In the genomic region with DNA sequence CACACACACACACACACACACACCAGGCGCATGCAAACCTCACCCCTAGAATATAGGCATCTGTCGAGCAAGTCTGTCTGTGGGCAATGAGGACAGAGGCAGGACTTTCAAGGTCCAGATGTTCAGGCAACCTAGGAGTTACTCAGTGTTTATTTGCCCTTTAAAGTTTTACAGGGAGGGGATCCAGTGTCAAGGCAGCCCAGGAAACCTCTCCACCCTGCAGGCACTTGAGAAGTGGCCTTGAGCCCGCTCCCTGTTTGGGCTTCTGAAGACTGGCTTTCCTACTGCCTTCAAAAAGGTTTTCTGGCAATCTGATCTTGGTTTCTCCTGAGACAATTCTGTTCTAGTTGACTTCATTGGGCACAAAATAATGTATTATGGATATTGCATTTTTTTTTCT, we compare ENCODE assay signal across 17 mouse cellular contexts.
"Had no signal": no experiment of that assay in that cellular context is flagged by ENCODE, and none has a peak within 500 bp of the region (broad histone marks: within the 10 kb centered on the region; RNA-seq: fewer than 3 reads in every experiment).

No protein-coding gene starts in this region.

- H3K9me3 ChIP-seq: limb, embryonic 10.5 days; liver, embryonic 15.5 days; midbrain, embryonic 15.5 days; neural tube, embryonic 13.5 days had no signal

- H3K4me3 ChIP-seq: limb, embryonic 10.5 days; liver, embryonic 15.5 days; midbrain, embryonic 15.5 days; neural tube, embryonic 13.5 days had no signal

- H3K9ac ChIP-seq: liver, embryonic 15.5 days; midbrain, embryonic 15.5 days; neural tube, embryonic 13.5 days had no signal

- H3K27ac ChIP-seq: kidney, postnatal 0 days; limb, embryonic 10.5 days; liver, embryonic 15.5 days; midbrain, embryonic 15.5 days; neural tube, embryonic 13.5 days had no signal

- DNase-seq: kidney, adult 9 months; kidney, postnatal 36 days; lung, adult 2 months; lung, postnatal 36 days; retina, postnatal 1 day; right cerebral cortex, postnatal 4 days; spleen, adult 18-20 months; thymus, adult 18-20 months; thymus, postnatal 14 days had no signal

- H3K4me1 ChIP-seq: limb, embryonic 10.5 days; liver, embryonic 15.5 days; neural tube, embryonic 13.5 days had no signal

- ATAC-seq: lung, postnatal 0 days; midbrain, embryonic 15.5 days had no signal

- H3K4me2 ChIP-seq: liver, embryonic 11.5 days; liver, embryonic 15.5 days; midbrain, embryonic 11.5 days; midbrain, embryonic 15.5 days; neural tube, embryonic 13.5 days had no signal

- H3K27me3 ChIP-seq: liver, embryonic 15.5 days; midbrain, embryonic 15.5 days; neural tube, embryonic 13.5 days had no signal

- H3K36me3 ChIP-seq: limb, embryonic 10.5 days; liver, embryonic 15.5 days; midbrain, embryonic 15.5 days; neural tube, embryonic 13.5 days had no signal
